Mouse (Mus musculus): ENCODE data around the gene Ergic1. TPM values are rescaled to one million over a fixed set of nuclear protein-coding genes. Genes with fewer than 3 reads are reported as not detected.

The Ergic1 gene
- polyA plus RNA-seq, 1 experiment from 2014 or later, result 75.0 TPM

DNA sequence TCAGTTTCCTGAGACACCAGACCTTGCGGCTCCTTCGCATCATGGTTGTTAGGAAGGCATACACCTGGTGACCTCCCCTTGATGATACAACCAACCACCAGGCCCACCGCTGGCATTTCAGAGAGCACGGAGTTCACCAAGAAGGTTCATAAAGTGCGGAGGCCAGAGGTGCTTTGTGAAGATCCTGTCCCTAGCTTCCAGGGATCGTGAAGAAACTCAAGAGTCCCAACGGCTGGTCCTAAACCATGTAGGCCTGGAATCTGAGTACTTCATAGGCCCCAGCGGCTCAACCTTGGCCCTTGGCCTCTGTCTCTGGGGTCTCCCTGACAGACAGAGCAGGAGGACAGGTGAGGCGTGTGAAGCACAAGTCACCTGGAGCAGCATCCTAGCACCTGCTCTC, 34.0 kb upstream of the Ergic1 start:
- H3K9me3 ChIP-seq (replicated peaks), result no peaks in the 10 kb centered on the region
- no peak overlapping the region for H3K4me2 ChIP-seq
- H3K4me1 ChIP-seq (replicated peaks), result peaks cover 34% of the 10 kb centered on the region
- no peaks in the 10 kb centered on the region for H3K36me3 ChIP-seq
- H3K4me3 ChIP-seq, result no peak overlapping the region
- 91% methylated on average over 9 of the region's 9 CpGs for WGBS
- no peak overlapping the region for H3K27ac ChIP-seq
- H3K27me3 ChIP-seq, result no peaks in the 10 kb centered on the region
- ATAC-seq (replicated peaks; ENCODE audit: insufficient number of reproducible peaks, insufficient read depth, low FRiP score, low read depth), result no peak
- no peak overlapping the region for H3K9ac ChIP-seq

- Histone ChIP-seq H3K4me3 (no peak overlapping the region), H3K9me3 (replicated peaks) (no peaks in the 10 kb centered on the region), H3K9ac (no peak overlapping the region), H3K27me3 (no peaks in the 10 kb centered on the region), H3K27ac (no peak overlapping the region), H3K4me1 (replicated peaks) (peaks cover 31% of the 10 kb centered on the region), H3K4me2 (no peak overlapping the region), H3K36me3 (no peaks in the 10 kb centered on the region)
- 69% methylated on average over 6 of the region's 6 CpGs for WGBS
- no peak for ATAC-seq (replicated peaks; ENCODE audit: insufficient number of reproducible peaks, insufficient read depth, low FRiP score, low read depth)
These were observed 32.5 kb upstream of the Ergic1 start for GRCm38 (mm10) chr17:26528751-26529150.

DNA sequence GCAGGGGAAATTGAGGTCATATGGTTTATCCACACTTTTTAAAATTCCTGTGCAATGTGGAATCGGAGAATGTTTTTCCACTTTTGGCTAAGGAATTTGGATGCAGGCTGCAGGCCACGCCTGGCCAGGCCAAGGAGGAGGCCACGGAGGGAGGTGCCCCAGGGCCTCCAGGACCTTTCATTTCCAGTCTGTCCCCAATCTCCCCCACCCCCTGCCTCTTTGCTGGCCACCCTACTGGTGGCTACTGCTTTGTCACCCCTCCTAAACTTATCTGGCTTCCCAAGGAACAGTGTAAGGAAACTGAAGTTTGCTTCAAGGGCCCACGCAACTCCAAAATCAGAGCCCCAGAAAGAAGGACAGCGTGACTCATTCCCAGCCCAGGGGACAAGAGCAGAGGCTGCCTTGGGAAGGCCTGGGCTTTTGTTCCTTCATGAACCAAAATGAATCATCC, 31.5 kb upstream of the Ergic1 start:
- Histone ChIP-seq H3K27me3 (no peaks in the 10 kb centered on the region), H3K9me3 (replicated peaks) (no peaks in the 10 kb centered on the region), H3K27ac (peak overlapping the region; percentile 73), H3K9ac (no peak overlapping the region), H3K36me3 (no peaks in the 10 kb centered on the region), H3K4me1 (replicated peaks) (peaks cover 37% of the 10 kb centered on the region), H3K4me2 (no peak overlapping the region), H3K4me3 (no peak overlapping the region)
- WGBS, result 63% methylated on average over 5 of the region's 5 CpGs
- ATAC-seq (replicated peaks; ENCODE audit: insufficient number of reproducible peaks, insufficient read depth, low FRiP score, low read depth), result no peak

DNA sequence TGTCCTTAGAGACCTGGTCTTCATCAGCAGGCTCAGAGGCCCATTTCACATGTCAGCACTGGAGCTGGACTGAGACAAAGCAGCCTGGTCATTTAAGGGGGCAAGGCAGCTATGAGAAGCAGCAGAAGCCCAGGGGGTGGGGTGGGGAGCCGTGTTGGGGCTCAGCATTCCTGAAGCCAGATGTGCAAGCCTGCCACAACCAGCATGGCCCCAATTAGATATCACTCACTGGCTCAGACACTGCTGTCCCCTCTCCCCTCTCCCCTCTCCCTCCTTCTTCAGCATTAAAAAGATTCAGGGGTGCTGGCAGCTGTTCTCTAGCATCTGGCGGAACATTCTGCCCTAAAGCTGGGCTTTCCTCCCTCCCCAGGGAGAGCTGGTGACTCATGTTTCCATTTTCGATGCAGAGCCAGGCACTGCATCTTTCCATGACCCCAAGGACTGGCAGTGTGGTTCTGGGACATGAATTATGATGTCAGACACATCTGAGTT, 30.7 kb upstream of the Ergic1 start:
- H3K4me2 ChIP-seq, result no peak overlapping the region
- peaks cover 43% of the 10 kb centered on the region for H3K4me1 ChIP-seq (replicated peaks)
- H3K9ac ChIP-seq, result no peak overlapping the region
- H3K36me3 ChIP-seq, result no peaks in the 10 kb centered on the region
- no peak overlapping the region for H3K4me3 ChIP-seq
- H3K27me3 ChIP-seq, result no peaks in the 10 kb centered on the region
- H3K27ac ChIP-seq, result peak overlapping the region; percentile 73
- WGBS, result 20% methylated on average over 3 of the region's 3 CpGs
- peak; percentile 67 for ATAC-seq (replicated peaks; ENCODE audit: insufficient number of reproducible peaks, insufficient read depth, low FRiP score, low read depth)
- H3K9me3 ChIP-seq (replicated peaks), result no peaks in the 10 kb centered on the region

DNA sequence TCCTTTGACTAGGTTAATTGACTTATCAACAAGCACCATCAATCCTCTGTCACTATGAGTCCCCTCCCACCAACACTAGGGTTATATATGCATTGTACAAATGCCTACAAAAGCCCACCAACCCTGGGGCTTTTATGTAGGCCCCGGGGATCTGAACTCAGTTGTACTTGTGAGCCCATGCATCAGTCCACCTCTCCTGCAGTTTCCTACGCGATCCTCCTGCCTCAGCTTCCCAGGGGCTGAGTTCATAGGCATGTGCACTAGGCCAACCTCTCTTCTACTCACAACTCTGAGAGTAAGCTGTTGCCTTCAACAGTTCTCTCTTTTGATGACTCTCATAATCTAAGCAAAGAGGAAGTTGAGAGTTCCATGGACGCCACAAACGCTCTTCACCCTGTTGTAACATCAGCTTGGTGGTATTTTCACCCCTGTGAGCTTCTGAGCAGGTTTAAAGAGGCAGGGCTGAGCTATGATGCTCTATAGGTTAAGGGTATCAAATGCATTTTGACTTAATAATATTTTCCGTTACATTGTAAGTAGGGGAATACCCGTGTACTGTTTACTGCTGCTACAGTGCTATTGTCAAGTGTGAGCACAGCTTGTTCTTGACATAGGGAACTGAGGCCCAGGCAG, 29.8 kb upstream of the Ergic1 start:
- ATAC-seq (replicated peaks; ENCODE audit: insufficient number of reproducible peaks, insufficient read depth, low FRiP score, low read depth), result no peak
- peaks cover 48% of the 10 kb centered on the region for H3K4me1 ChIP-seq (replicated peaks)
- no peak overlapping the region for H3K4me3 ChIP-seq
- 79% methylated on average over 7 of the region's 7 CpGs for WGBS
- H3K4me2 ChIP-seq, result no peak overlapping the region
- peak overlapping the region; percentile 73 for H3K27ac ChIP-seq
- H3K9ac ChIP-seq, result no peak overlapping the region
- H3K27me3 ChIP-seq, result no peaks in the 10 kb centered on the region
- no peaks in the 10 kb centered on the region for H3K36me3 ChIP-seq
- no peaks in the 10 kb centered on the region for H3K9me3 ChIP-seq (replicated peaks)

- Histone ChIP-seq H3K27me3 (no peaks in the 10 kb centered on the region), H3K9me3 (replicated peaks) (no peaks in the 10 kb centered on the region), H3K4me2 (no peak overlapping the region), H3K36me3 (no peaks in the 10 kb centered on the region), H3K4me1 (replicated peaks) (peaks cover 48% of the 10 kb centered on the region), H3K27ac (no peak overlapping the region), H3K9ac (no peak overlapping the region), H3K4me3 (no peak overlapping the region)
- ATAC-seq (replicated peaks; ENCODE audit: insufficient number of reproducible peaks, insufficient read depth, low FRiP score, low read depth), result no peak
- WGBS, result 57% methylated on average over 4 of the region's 4 CpGs
These were observed 28.7 kb upstream of the Ergic1 start for GRCm38 (mm10) chr17:26532476-26533045.

GRCm38 (mm10) chr17:26533871-26534372, 27.4 kb upstream of the Ergic1 start:
- Histone ChIP-seq H3K9ac (no peak overlapping the region), H3K36me3 (no peaks in the 10 kb centered on the region), H3K27ac (no peak overlapping the region; the same call in 1 of the 2 replicates), H3K27me3 (no peaks in the 10 kb centered on the region), H3K4me3 (no peak overlapping the region), H3K4me2 (no peak overlapping the region), H3K4me1 (replicated peaks) (peaks cover 45% of the 10 kb centered on the region), H3K9me3 (replicated peaks) (no peaks in the 10 kb centered on the region)
- WGBS, result 71% methylated on average over 5 of the region's 5 CpGs
- ATAC-seq (replicated peaks; ENCODE audit: insufficient number of reproducible peaks, insufficient read depth, low FRiP score, low read depth), result no peak

DNA sequence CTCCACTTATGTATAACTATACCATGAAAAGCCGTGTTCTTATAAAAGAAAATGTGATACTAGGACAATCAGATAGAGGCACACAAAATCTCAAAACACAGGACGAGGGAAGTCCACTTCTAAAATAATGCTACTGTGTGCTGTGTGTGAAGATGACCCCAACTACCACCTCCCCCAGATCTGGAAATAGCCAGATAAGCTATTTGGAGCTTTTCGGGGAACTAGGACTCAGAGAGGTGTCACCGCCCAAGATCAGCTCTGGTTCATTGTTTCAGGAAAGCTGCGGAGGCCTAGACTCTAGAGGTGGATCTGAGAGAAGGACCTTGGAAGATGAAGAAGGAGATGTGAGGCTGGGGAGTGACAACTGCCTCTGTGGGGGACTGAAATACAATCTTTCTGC, 26.6 kb upstream of the Ergic1 start:
- WGBS, result 80% methylated on average over 5 of the region's 5 CpGs
- H3K36me3 ChIP-seq, result no peaks in the 10 kb centered on the region
- no peak for ATAC-seq (replicated peaks; ENCODE audit: insufficient number of reproducible peaks, insufficient read depth, low FRiP score, low read depth)
- no peak overlapping the region for H3K4me3 ChIP-seq
- H3K9ac ChIP-seq, result no peak overlapping the region
- peaks cover 40% of the 10 kb centered on the region for H3K4me1 ChIP-seq (replicated peaks)
- H3K27ac ChIP-seq, result peak overlapping the region; percentile 31; the same call in 1 of the 2 replicates
- no peaks in the 10 kb centered on the region for H3K9me3 ChIP-seq (replicated peaks)
- no peak overlapping the region for H3K4me2 ChIP-seq
- no peaks in the 10 kb centered on the region for H3K27me3 ChIP-seq

GRCm38 (mm10) chr17:26535251-26536136, 25.8 kb upstream of the Ergic1 start:
- Histone ChIP-seq H3K27ac (peak overlapping the region; percentile 31), H3K9me3 (replicated peaks) (no peaks in the 10 kb centered on the region), H3K4me2 (no peak overlapping the region), H3K9ac (no peak overlapping the region), H3K4me3 (no peak overlapping the region), H3K36me3 (no peaks in the 10 kb centered on the region), H3K27me3 (no peaks in the 10 kb centered on the region), H3K4me1 (replicated peaks) (peaks cover 32% of the 10 kb centered on the region)
- WGBS, result 51% methylated on average over 7 of the region's 7 CpGs
- ATAC-seq (replicated peaks; ENCODE audit: insufficient number of reproducible peaks, insufficient read depth, low FRiP score, low read depth), result no peak

GRCm38 (mm10) chr17:26537722-26538471, 23.4 kb upstream of the Ergic1 start:
- H3K4me1 ChIP-seq (replicated peaks), result peaks cover 20% of the 10 kb centered on the region
- no peaks in the 10 kb centered on the region for H3K27me3 ChIP-seq
- no peak overlapping the region for H3K9ac ChIP-seq
- H3K4me2 ChIP-seq, result no peak overlapping the region
- H3K27ac ChIP-seq, result no peak overlapping the region
- no peak for ATAC-seq (replicated peaks; ENCODE audit: insufficient number of reproducible peaks, insufficient read depth, low FRiP score, low read depth)
- WGBS, result 38% methylated on average over 6 of the region's 6 CpGs
- no peaks in the 10 kb centered on the region for H3K9me3 ChIP-seq (replicated peaks)
- H3K4me3 ChIP-seq, result no peak overlapping the region
- no peaks in the 10 kb centered on the region for H3K36me3 ChIP-seq

DNA sequence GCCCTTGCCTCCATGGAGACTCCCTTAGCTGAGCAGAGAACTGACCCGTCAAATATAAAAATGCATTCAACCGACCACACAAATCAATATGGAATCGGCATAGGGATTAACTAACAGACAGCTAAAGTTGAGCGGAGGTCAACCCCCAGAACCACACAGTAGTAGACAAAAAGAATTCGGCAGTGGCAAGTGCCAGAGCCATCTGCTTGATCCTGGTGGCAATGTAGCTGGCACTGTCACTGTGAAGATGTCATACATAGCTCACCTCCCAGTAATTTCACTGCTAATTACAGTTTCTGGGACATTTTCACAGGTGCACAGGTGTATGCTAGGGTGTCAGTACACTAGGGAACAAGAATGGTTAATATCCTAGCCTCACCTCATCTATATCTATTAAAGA, 21.2 kb upstream of the Ergic1 start:
- ATAC-seq (replicated peaks; ENCODE audit: insufficient number of reproducible peaks, insufficient read depth, low FRiP score, low read depth), result no peak

More for the DNA sequence above, 21.2 kb upstream of the Ergic1 start:
- Histone ChIP-seq H3K9ac (no peak overlapping the region), H3K4me3 (no peak overlapping the region), H3K4me2 (no peak overlapping the region), H3K36me3 (no peaks in the 10 kb centered on the region), H3K27ac (no peak overlapping the region), H3K9me3 (replicated peaks) (no peaks in the 10 kb centered on the region), H3K4me1 (replicated peaks) (peaks cover 18% of the 10 kb centered on the region), H3K27me3 (no peaks in the 10 kb centered on the region)
- 86% methylated on average over 5 of the region's 5 CpGs for WGBS
